Mouse (Mus musculus): ENCODE data around the gene Zfp652. TPM values are rescaled to one million over a fixed set of nuclear protein-coding genes. Genes with fewer than 3 reads are reported as not detected.

Zfp652 gene
- polyA plus RNA-seq, 1 experiment: 40.4 TPM

DNA sequence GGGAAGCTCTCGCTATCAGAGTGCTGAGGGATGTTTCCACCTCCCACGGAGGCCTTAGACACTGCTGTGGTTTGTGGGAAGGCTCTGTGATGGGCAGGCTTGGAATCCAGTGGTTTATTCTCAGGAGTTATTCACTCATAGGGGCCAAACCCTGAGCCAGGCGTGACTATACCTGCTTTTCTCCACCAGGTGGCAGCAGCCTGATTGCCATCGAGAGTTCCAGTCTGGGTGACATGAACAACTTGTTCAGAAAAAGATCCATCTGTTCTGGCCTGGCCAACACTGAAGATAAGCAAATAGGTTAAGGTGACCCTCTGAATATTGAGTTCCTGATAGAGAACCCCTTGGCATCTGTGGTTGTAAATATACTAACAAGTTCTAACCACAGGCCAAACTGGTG, 26.4 kb upstream of the Zfp652 start:
- Histone ChIP-seq H3K4me3 (replicated peaks; ENCODE audit: extremely low read depth, low read depth, low read length) (no peak overlapping the region), H3K4me1 (ENCODE audit: control insufficient read depth, insufficient read depth, low read length) (peaks cover 12% of the 10 kb centered on the region)
- peak; percentile 67 for DNase-seq
- TF ChIP-seq CTCF (IDR thresholded peaks at IDR 0.05; ENCODE audit: insufficient read depth, low read length) (peak; percentile 96), POLR2A (IDR thresholded peaks at IDR 0.05; ENCODE audit: borderline replicate concordance, extremely low read depth, low read depth, low read length) (no peak)
- 1% methylated on average over 4 of the region's 4 CpGs for WGBS

DNA sequence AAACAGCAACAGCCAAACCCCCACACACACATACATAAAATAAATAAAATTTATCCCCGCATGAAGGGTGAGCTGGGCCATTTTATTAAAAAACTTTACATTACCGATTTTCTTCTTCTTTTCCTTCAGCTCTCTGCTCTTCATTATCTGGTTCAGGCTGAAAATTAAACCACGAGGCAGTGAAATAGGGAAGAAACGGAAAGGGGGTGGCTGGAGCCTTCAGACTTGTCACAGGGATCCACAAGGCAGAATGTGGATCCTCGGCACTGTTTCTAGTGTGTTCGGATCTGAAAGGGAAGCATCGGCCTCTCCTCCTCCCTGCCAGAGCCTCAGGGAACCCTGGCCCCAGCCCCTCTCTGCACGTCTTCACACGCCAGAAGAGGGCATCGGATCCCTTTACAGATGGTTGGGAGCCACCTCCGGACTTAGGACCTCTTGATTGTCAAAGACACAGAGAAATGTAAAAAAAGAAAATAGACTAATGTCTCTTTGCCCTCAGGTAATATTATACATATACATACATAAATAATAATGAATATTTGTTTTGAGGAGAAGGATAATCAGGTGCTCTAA, 25.3 kb upstream of the Zfp652 start:
- no peak for TF ChIP-seq POLR2A (IDR thresholded peaks at IDR 0.05; ENCODE audit: borderline replicate concordance, extremely low read depth, low read depth, low read length)
- TF ChIP-seq CTCF (IDR thresholded peaks at IDR 0.05; ENCODE audit: insufficient read depth, low read length): 0 out of 2 replicates have a peak, but pooled peaks have one; percentile 6
- peaks cover 12% of the 10 kb centered on the region for H3K4me1 ChIP-seq (ENCODE audit: control insufficient read depth, insufficient read depth, low read length)
- 54% methylated on average over 11 of the region's 11 CpGs for WGBS
- H3K4me3 ChIP-seq (replicated peaks; ENCODE audit: extremely low read depth, low read depth, low read length): no peak overlapping the region
- DNase-seq: no peak

DNA sequence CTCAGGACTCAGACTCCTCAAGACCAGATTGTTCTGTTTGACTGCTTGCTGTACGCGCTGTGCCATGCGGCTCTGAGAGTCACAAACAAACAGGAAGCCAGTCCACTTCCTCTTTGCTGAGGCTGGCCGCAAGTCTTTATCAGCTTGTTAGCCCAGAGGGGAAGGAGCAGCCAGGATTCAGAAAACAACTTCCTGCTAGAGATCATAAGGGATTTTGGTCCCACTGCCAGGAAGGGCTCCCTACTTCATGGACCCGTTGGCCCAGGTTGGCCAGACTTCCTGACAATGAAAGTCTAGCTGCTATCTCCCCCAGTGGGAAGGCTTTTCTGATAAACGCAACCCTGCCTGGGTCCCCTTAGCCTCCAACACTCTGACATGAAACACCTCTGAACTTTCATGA, 24.0 kb upstream of the Zfp652 start:
- Histone ChIP-seq H3K4me3 (replicated peaks; ENCODE audit: extremely low read depth, low read depth, low read length) (no peak overlapping the region), H3K4me1 (ENCODE audit: control insufficient read depth, insufficient read depth, low read length) (peaks cover 12% of the 10 kb centered on the region)
- peak; percentile 41 for DNase-seq
- no peak for TF ChIP-seq CTCF (IDR thresholded peaks at IDR 0.05; ENCODE audit: insufficient read depth, low read length)
- peak; percentile 60; the same call in 1 of the 2 replicates for TF ChIP-seq POLR2A (IDR thresholded peaks at IDR 0.05; ENCODE audit: borderline replicate concordance, extremely low read depth, low read depth, low read length)
- 8% methylated on average over 6 of the region's 6 CpGs for WGBS

GRCm38 (mm10) chr11:95688981-95689380, 23.5 kb upstream of the Zfp652 start:
- no peak for DNase-seq
- 22% methylated on average over 7 of the region's 7 CpGs for WGBS
- no peak for TF ChIP-seq POLR2A (IDR thresholded peaks at IDR 0.05; ENCODE audit: borderline replicate concordance, extremely low read depth, low read depth, low read length)
- no peak for TF ChIP-seq CTCF (IDR thresholded peaks at IDR 0.05; ENCODE audit: insufficient read depth, low read length)
- Histone ChIP-seq H3K4me1 (ENCODE audit: control insufficient read depth, insufficient read depth, low read length) (peaks cover 12% of the 10 kb centered on the region), H3K4me3 (replicated peaks; ENCODE audit: extremely low read depth, low read depth, low read length) (no peak overlapping the region)

GRCm38 (mm10) chr11:95689544-95689943, 22.9 kb upstream of the Zfp652 start:
- DNase-seq: no peak
- no peak for TF ChIP-seq CTCF (IDR thresholded peaks at IDR 0.05; ENCODE audit: insufficient read depth, low read length)
- TF ChIP-seq POLR2A (IDR thresholded peaks at IDR 0.05; ENCODE audit: borderline replicate concordance, extremely low read depth, low read depth, low read length): no peak
- 65% methylated on average over 3 of the region's 3 CpGs for WGBS
- peaks cover 12% of the 10 kb centered on the region for H3K4me1 ChIP-seq (ENCODE audit: control insufficient read depth, insufficient read depth, low read length)
- no peak overlapping the region for H3K4me3 ChIP-seq (replicated peaks; ENCODE audit: extremely low read depth, low read depth, low read length)

- 66% methylated on average over 5 of the region's 5 CpGs for WGBS
- TF ChIP-seq CTCF (IDR thresholded peaks at IDR 0.05; ENCODE audit: insufficient read depth, low read length): no peak
- TF ChIP-seq POLR2A (IDR thresholded peaks at IDR 0.05; ENCODE audit: borderline replicate concordance, extremely low read depth, low read depth, low read length): no peak
- DNase-seq: no peak
- Histone ChIP-seq H3K4me1 (ENCODE audit: control insufficient read depth, insufficient read depth, low read length) (no peaks in the 10 kb centered on the region), H3K4me3 (replicated peaks; ENCODE audit: extremely low read depth, low read depth, low read length) (no peak overlapping the region)
These were observed 13.9 kb upstream of the Zfp652 start for GRCm38 (mm10) chr11:95698541-95698940.

GRCm38 (mm10) chr11:95700778-95701739, 11.4 kb upstream of the Zfp652 start:
- 89% methylated on average over 13 of the region's 13 CpGs for WGBS
- H3K4me3 ChIP-seq (replicated peaks; ENCODE audit: extremely low read depth, low read depth, low read length): no peak overlapping the region

GRCm38 (mm10) chr11:95704032-95704969, 8.2 kb upstream of the Zfp652 start:
- 83% methylated on average over 12 of the region's 12 CpGs for WGBS
- Histone ChIP-seq H3K4me3 (replicated peaks; ENCODE audit: extremely low read depth, low read depth, low read length) (no peak overlapping the region), H3K4me1 (ENCODE audit: control insufficient read depth, insufficient read depth, low read length) (no peaks in the 10 kb centered on the region)
- DNase-seq: no peak
- no peak for TF ChIP-seq CTCF (IDR thresholded peaks at IDR 0.05; ENCODE audit: insufficient read depth, low read length)

More at GRCm38 (mm10) chr11:95700778-95701739, 11.4 kb upstream of the Zfp652 start:
- no peak for DNase-seq
- no peaks in the 10 kb centered on the region for H3K4me1 ChIP-seq (ENCODE audit: control insufficient read depth, insufficient read depth, low read length)
- TF ChIP-seq POLR2A (IDR thresholded peaks at IDR 0.05; ENCODE audit: borderline replicate concordance, extremely low read depth, low read depth, low read length) (no peak), CTCF (IDR thresholded peaks at IDR 0.05; ENCODE audit: insufficient read depth, low read length) (no peak)

DNA sequence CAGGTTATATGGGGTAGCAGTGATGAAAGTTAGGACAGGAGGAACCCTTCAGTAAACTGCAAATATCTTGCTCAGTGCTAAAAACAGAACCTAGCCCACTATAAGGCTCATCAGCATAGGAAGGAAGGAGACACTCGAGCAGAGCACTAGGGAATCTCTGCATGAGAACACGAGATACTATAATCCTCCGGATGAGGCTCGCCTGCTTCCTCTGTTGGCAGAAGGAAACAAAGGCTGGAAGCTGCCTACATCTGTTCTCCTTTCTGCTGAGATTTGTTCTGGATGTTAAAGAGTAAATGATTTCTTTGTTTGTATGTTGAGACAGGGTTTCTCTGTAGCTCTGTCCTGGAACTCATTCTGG, 7.5 kb upstream of the Zfp652 start:
- DNase-seq: no peak
- 49% methylated on average over 4 of the region's 4 CpGs for WGBS
- H3K4me3 ChIP-seq (replicated peaks; ENCODE audit: extremely low read depth, low read depth, low read length): no peak overlapping the region
- H3K4me1 ChIP-seq (ENCODE audit: control insufficient read depth, insufficient read depth, low read length): no peaks in the 10 kb centered on the region
- no peak for TF ChIP-seq CTCF (IDR thresholded peaks at IDR 0.05; ENCODE audit: insufficient read depth, low read length)

All from lung, adult 2 months (tissue).